Mouse (Mus musculus): Measurements from ENCODE around the gene Tldc1.

The Tldc1 gene

GRCm38 (mm10) chr8:119779013-119779737 lies 959 bp upstream of the Tldc1 start:
- ATAC-seq (ENCODE audit: insufficient number of reproducible peaks, low FRiP score, low TSS enrichment): 0 out of 2 replicates have a peak, but pooled peaks have one; percentile 9

- ATAC-seq (ENCODE audit: insufficient number of reproducible peaks, low FRiP score, low TSS enrichment): 0 out of 2 replicates have a peak, but pooled peaks have one; percentile 2
Observed at GRCm38 (mm10) chr8:119777765-119778164, 451 bp downstream of the Tldc1 start.

GRCm38 (mm10) chr8:119776668-119777245 lies 1.5 kb downstream of the Tldc1 start:
- no peak for ATAC-seq (ENCODE audit: insufficient number of reproducible peaks, low FRiP score, low TSS enrichment)

GRCm38 (mm10) chr8:119765761-119766444 lies 12.3 kb downstream of the Tldc1 start:
- ATAC-seq (ENCODE audit: insufficient number of reproducible peaks, low FRiP score, low TSS enrichment): no peak

GRCm38 (mm10) chr8:119765311-119765710 lies 12.9 kb downstream of the Tldc1 start:
- no peak for ATAC-seq (ENCODE audit: insufficient number of reproducible peaks, low FRiP score, low TSS enrichment)

GRCm38 (mm10) chr8:119762226-119763220 lies 15.7 kb downstream of the Tldc1 start:
- ATAC-seq (ENCODE audit: insufficient number of reproducible peaks, low FRiP score, low TSS enrichment): no peak

- no peak for ATAC-seq (ENCODE audit: insufficient number of reproducible peaks, low FRiP score, low TSS enrichment)
Observed at GRCm38 (mm10) chr8:119761692-119762091, 16.5 kb downstream of the Tldc1 start.

GRCm38 (mm10) chr8:119756538-119756937 lies 21.7 kb downstream of the Tldc1 start:
- ATAC-seq (ENCODE audit: insufficient number of reproducible peaks, low FRiP score, low TSS enrichment): no peak

- ATAC-seq (ENCODE audit: insufficient number of reproducible peaks, low FRiP score, low TSS enrichment): no peak
Observed at GRCm38 (mm10) chr8:119756147-119756461, 22.1 kb downstream of the Tldc1 start.

- no peak for ATAC-seq (ENCODE audit: insufficient number of reproducible peaks, low FRiP score, low TSS enrichment)
Observed at GRCm38 (mm10) chr8:119755238-119756146, 22.7 kb downstream of the Tldc1 start.

- no peak for ATAC-seq (ENCODE audit: insufficient number of reproducible peaks, low FRiP score, low TSS enrichment)
Observed at GRCm38 (mm10) chr8:119744604-119745003, 33.6 kb downstream of the Tldc1 start.

- ATAC-seq (ENCODE audit: insufficient number of reproducible peaks, low FRiP score, low TSS enrichment): no peak
Observed at GRCm38 (mm10) chr8:119743291-119744026, 34.8 kb downstream of the Tldc1 start.

GRCm38 (mm10) chr8:119742409-119742808 lies 35.8 kb downstream of the Tldc1 start:
- no peak for ATAC-seq (ENCODE audit: insufficient number of reproducible peaks, low FRiP score, low TSS enrichment)

GRCm38 (mm10) chr8:119740634-119741033 lies 37.6 kb downstream of the Tldc1 start:
- no peak for ATAC-seq (ENCODE audit: insufficient number of reproducible peaks, low FRiP score, low TSS enrichment)

GRCm38 (mm10) chr8:119738129-119738907 lies 39.9 kb downstream of the Tldc1 start:
- ATAC-seq (ENCODE audit: insufficient number of reproducible peaks, low FRiP score, low TSS enrichment): no peak

GRCm38 (mm10) chr8:119737093-119737900 lies 40.9 kb downstream of the Tldc1 start:
- no peak for ATAC-seq (ENCODE audit: insufficient number of reproducible peaks, low FRiP score, low TSS enrichment)

- no peak for ATAC-seq (ENCODE audit: insufficient number of reproducible peaks, low FRiP score, low TSS enrichment)
Observed at GRCm38 (mm10) chr8:119736348-119736917, 41.8 kb downstream of the Tldc1 start.
